Mouse (Mus musculus) cerebellum, postnatal 4 days (tissue): ENCODE measurements around the gene Uqcc3.
"Not testable (repeated sequence)": the region's sequence is repeated elsewhere in the genome, so short reads cannot be mapped to it uniquely, and the experiment has no call there.

ENCODE experiments used
- DNase-seq, 2 experiments: peaks; one replicate each; pipeline ENCODE4 v3.0.0; 2022; ENCODE audit warnings: low spot score in 2 of 2, mixed read lengths in 1 of 2

Uqcc3 gene

DNA sequence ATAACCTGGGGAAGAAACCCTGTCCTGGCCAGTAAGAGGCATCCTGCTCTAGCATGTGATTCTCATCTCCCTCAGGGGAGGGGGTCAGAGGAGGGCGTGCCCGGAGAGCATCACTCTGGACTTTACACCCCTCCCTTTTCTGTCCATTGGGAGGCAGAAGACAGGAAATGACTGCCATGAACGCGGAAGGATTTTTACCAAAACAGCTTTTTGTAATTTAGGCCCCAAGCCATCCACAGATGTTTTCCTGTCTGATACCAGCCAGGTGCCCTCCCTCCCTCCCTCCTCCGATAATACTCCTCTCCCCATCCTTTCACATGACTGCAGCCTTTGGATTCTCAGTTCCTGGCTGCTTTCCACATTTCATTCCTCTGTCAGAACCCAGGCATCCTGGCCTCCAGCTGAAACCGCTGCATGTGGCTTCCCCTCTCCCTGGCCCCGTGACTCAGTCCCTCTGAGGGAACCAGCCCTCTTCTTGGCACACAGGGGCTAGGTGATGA lies 30.3 kb downstream of the Uqcc3 start, which contains the start of gene Lrrn4cl:
Lrrn4cl (plus strand) TSS at position 367 of the 500 bp plus-strand sequence.
- no peak for DNase-seq

DNA sequence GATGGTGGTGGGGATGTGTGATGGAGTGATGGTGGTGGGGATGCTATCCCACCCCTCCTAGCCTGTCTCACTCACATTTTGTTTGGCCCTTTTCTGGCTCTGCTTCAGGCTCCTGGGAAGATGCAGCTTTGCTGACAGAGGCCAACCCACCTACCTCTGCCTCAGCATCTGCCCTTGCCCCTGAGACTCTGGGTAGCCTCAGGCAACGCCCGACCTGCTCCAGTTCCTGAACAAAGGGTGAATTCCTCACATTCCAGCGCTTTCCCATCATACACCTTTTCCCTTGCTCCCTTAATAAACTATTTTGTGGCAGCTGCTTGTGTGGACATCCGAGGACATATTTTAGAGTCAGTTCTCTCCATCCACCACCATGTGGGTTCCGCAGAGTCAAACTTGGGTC lies 32.4 kb downstream of the Uqcc3 start:
- no peak for DNase-seq

DNA sequence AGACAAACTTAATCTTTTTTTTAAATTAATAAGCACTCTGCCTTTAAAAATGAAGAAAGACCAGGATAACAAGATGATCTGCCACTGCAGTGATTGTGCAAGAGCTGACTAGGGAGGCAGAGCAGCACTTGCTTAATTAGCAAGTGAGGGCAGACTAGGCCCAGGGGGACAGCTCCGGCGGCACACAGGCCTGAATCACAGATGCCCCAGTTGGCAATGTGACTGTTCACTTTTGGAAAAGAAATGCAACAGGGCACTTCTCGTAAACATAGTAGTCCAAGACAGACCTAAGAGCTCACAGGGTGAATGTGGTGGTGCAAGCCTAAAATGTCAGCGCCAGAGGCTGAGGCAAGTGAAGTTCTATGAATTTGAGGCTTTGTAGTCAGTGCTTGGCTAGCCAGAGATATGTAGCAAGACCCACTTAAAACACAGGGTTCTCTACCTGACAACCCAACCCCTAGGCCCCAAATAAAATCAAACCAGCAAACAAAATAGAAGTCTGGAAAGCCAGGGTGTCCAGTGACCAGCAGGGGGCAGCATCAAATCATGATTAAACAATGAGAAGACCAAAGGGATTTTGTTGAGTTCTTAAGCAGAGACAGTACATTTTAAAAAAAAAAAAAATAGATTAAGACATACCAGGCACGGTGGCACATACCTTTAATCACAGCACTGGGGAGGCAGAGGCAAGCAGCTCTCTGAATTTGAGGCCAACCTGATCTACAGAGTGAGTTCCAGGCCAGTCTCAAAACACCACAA lies 36.2 kb downstream of the Uqcc3 start:
- peak; percentile 57 to 80 for DNase-seq

DNA sequence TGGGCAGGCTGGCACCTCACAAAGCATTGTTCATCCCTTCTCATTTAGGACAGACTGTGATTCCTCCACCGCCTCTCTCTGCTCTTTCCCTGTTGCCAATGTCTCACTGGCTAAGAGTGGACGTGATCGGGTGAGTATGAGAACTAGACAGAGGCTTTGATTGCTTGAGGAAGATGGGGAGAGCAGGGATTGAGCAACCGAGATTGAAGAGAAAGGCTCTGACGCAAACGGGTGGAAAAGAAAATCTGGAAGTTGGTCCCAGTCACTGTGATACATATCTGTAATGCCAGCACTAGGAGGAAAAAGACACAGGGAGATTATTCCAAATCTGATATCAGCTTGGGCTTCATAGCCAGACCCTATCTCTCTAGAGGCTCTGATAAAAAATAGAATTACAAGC lies 37.8 kb downstream of the Uqcc3 start:
- DNase-seq = no peak

DNA sequence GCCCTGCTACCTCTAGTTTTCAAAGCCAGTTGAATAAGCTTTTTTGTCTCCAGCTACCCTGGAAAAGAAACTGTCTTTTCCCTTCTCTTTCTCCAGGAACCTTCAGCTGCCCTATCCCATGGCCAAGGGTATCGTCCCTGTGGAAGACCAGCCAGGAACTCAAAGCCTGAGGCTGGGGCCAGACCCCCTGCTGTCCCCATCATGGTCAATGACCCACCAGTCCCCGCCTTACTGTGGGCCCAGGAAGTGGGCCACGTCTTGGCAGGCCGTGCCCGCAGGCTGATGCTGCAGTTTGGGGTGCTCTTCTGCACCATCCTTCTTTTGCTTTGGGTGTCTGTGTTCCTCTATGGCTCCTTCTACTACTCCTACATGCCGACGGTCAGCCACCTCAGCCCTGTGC lies 39.7 kb downstream of the Uqcc3 start:
- no peak for DNase-seq

DNA sequence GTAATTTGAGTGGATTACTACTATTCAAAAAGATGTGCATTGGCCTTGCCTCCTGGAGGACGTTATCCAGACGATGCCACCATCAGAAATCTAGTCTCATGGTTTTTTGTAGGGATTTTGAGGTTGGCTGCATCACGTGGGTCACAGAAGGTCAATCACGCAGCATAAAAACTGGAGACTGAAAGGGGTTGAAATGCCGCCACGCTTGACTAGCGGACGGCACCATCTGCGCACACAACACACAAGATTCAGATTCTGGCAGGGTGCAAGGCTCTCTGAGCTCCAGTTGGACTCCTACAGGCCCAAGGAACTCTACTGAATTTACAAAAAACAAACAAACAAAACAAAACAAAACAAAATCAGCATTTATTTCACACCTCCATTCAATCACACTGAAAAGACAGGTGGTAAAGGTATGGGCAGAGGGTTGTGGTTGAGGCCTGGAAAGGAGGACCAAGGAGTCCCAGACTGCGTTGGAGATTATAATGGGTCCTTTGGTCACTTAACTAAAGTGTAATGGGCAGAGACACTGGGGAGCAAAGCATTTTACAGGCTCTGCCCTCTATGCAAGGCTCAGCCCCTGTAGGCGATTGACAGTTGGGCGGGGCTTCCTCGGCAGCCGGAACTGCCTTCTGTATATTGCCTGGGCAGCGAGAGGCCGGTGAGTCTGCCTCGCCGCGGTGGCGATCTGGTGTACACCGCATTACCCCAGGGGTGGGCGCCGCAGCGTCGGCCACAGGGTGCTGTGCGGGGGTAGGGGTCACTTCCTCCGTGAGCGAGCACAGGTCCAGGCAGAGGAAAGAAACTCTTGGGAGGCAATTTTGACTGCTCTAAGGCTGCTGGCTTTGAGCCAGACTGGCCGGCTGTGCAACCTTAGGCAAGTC lies 40.6 kb downstream of the Uqcc3 start:
- peak in 1 of 2 experiments; percentile 69 for DNase-seq

DNA sequence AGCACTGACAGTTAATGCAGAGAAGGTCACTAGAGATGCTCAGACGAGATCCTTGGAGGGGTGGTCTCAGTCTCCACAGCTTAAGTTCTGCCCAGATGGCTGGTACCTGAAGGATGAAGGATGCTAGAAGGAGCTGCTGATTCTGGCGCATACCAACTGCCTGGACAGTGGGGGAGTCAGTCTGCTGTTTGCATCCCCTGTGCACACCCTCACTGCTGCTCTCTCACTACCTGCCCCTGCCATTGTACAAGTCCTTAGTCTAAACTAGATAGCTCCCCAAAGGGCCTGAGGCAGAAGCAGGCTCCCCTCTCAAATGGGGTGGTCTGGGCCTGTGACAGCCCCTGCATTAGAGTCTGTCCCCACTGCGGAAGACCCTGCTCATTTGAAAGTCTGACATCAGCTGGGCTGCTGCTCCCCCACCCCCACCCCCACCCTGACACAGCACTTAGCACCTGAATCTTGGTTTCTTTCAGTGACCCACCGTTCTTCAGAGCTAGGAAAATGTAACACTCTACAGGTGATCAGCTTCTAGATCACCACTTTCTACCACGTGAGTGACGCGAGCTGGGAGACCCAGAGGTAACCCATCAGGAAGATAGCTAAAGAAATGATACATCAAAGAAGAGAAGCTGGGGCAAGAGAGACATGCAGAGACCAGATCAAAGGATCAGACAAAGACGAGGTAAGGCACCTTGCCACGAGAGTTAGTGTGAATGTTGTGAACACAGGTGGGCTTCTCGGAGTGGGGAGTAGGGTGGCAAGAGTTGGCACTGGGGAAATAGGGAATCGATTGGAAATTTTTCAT lies 41.4 kb downstream of the Uqcc3 start, which contains the start of gene Gng3:
Gng3 (minus strand) TSS at position 92 of the 805 bp plus-strand sequence.
- peak in 1 of 2 experiments; percentile 73 for DNase-seq

DNA sequence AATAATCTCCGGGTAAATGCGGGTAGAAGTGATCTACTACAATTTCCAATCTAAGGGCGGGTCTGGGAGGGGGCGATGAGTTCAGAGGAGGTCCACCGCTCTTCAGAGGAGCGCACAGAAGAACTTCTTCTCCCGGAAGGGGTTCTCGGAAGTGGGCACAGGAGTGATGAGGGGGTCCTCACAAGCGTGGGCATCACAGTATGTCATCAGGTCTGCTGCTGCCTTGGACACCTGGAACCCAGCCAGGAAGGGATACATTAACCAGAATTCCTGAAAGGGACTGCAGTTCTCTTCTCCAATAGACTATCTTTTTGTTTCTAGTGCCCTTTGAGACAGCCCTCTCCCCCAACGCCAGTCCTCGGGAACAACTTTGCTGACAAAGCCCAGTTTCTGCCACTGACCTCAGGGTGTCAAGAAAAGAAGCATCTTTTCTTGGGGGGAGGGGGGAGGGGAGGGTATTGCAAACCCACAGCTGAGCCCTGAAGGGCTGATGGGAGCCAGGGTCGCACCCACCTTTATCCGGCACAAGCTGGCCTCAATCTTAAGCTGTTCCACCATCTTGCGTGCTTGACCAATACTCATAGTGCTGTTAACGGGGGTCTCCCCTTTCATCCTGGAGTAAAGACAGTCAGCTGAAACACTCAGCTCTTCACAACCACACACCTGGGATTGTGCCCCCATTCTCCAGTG lies 42.5 kb downstream of the Uqcc3 start:
- peak in 1 of 2 experiments; percentile 49 for DNase-seq

DNA sequence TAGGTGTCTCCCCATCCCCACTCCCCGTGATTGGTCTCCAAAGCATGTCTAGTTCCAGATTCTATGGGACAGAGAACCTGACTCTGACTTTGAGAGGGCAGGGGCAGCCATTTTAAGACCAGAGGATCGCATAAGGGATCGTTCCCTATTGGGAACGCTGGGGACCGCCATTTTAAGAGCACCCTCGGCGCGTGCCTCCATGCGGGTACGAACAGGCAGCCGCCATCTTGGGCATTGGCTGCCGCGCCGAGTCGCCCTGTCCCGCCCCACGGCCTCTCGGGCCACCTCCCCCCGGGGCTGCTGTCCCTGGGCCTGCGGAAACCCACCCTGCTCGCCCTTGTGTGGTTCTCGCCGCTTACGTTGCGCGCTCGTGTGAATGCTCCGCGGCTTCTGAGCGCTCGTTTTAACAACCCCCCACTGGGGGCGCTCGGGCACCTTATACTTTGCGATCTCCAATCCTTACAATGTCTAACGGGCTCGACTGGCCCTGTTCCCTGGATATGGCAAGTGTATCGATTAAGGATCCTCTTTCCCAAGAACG lies 43.4 kb downstream of the Uqcc3 start, which contains the start of gene Bscl2:
Bscl2 (plus strand) TSS at position 217 of the 541 bp plus-strand sequence.
- peak; percentile 79 to 84 for DNase-seq

DNA sequence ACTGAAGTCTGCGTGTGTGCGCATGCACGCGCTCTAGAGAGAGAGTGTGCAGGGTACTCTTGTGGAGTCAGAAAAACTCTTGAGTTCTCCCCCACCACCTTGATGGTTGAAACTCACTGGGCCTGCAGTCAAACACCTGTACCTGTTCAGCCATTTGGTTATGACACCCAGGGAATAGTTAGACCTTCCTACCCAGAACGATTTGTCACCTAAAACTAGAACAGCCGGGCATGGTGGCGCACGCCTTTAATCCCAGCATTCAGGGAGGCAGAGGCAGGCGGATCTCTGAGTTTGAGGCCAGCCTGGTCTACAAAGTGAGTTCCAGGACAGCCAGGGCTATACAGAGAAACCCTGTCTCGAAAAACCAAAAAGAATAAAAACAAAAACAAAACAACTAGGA lies 44.4 kb downstream of the Uqcc3 start:
- DNase-seq = not testable (repeated sequence)

DNA sequence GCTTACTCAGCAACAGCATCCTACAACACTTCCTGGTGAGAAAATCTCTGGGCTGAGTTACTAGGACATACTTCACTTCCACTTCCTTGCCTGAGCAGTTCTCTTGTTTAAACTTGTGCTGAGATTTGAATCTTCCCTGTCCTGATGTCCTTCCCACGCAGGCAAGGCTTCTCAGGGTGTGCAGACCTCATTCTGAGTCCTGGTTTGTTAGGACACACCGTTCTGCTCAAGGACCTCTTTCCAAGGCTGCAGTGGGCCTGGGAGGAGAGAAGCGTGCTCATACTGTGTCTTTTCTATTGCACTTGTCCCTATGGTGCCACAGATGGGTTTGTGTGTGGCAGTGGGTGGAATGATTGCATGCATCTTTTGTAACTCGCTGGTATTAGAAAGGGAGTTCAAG lies 47.8 kb downstream of the Uqcc3 start:
- DNase-seq = no peak

DNA sequence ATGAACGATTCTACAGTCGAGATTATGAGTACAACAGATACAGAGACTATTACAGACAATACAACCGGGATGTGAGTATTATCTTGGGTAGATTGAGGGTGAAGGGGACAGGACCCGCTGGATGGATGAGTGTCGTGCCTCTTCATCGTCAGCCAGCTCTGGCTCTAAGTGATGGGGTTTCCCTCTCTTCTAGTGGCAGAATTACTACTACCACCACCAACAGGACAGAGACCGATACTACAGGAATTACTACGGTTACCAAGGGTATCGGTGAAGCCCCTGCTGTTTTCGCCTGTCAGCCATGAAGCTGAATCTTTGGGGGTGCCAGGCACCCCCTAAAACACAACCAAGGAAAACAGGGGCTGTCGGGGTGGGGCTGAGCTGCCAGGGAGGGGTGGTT lies 49.5 kb downstream of the Uqcc3 start:
- DNase-seq = no peak

DNA sequence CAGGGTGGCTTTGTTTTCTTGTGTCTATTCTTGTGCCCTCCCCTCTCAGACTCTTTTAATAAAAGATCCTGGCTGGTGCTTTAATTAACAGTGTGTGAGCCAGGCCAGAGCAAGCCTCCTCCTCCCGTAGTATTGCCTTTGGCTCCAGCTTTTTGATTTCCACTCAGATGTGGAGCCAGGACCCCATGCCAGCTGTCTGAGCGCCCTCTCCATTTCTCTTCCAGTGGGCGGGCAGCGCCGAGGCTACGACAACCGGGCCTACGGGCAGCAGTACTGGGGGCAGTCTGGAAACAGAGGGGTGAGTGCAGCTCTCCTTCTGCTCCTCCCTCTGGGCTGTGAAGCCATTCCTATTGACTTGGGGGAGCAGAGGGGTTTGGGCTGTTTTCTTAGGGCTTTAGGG lies 50.1 kb downstream of the Uqcc3 start:
- no peak for DNase-seq
